Mouse (Mus musculus) retina, adult 2 months (tissue): ENCODE measurements around the gene Nkx6-1.

Experiments
- DNase-seq: peaks from one replicate; pipeline ENCODE4 v3.0.0-alpha.2; 2012; ENCODE audit warnings: low read depth, low spot score

Gene Nkx6-1

DNA sequence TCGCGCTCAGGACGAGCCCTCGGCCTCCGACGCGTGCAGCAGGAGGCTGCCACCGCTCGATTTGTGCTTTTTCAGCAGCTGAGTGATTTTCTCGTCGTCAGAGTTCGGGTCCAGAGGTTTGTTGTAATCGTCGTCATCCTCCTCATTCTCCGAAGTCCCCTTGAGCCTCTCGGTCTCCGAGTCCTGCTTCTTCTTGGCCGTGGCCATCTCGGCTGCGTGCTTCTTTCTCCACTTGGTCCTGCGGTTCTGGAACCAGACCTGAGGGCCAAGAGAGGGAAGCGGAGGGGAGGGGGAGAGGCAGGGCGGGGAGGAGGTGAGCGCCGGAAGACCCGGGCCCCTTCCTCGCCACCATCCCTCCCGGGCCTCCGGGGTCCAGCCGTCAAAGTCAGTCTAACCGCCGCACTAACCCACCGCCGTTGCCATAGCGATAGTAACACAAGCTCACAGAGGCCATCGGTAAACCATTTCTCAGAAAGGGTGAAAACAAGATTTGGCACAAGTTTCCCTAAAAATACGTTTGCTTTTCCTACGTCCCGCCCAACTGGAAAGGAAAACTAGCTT lies 5.3 kb downstream of the Nkx6-1 start:
- DNase-seq, result no peak

DNA sequence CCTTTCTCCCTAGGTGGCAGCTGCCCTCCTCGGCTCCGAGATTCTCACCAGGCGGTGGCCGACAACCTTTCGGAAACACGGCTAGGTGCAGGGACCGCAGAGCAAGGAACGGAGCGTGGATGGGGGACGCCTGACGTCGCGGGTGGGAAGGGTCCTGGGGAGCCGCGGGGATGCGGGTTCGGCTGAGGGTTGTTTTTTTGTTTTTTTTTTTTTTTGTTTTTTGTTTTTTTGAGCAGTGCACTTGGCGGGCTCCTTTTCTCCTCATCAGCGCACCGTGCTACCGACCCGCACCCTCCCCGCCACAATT lies 5.9 kb downstream of the Nkx6-1 start:
- DNase-seq, result no peak

DNA sequence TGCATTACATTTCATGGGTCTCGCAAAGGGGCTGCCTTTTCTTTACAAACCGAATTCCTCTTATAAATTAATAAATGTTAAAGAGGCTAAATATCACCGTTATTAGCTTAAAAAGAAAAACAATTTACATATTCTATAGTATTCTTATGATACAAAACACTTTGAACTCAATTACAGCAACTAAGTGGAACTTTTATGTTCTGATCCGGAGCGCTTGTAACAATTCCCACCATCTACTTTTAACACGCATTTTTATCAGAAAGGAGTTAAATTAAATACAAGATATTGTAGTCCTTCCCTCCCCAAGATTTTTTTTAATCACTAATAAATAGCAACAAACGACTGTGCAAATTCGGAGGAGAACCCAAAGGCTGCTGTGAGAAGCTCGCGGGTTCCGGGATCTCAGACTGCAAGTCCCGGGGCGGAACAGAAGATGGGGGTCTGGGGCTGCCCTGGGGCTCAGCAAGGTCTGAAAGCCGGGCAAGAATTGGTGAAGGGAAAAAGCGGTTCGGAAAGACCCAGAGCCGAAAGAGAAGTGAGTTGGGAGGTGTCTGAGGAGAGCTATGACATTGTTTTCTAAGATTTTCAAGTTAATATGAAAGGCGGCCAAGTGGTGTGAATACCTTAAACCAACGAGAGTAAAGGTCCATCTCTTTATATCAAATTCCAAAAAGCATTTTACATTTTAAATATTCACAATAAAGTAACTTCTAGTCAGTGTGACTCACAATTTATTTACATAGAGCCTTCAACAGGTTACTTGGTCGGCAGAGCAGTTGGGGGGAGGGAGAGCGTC lies 6.4 kb downstream of the Nkx6-1 start:
- DNase-seq, result no peak

DNA sequence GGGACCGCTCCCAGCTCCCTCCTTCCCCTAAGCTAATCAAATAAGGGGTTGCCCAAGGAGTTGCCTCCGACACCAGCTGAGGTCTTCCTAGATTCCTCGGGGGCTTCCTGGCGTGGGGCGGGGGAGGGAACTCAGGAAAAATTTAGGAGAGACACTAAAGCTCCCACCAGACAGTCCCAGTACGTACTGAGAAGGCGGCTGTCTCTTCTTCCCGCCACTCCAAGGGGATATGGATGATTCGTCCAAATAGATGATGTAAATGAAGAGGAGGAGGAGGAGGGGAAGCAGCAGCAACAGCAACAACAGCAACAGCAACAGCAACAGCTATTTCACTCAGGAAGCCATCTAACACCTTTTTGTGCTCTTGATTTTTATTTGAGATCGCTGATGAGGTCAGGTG lies 7.1 kb downstream of the Nkx6-1 start:
- no peak for DNase-seq

DNA sequence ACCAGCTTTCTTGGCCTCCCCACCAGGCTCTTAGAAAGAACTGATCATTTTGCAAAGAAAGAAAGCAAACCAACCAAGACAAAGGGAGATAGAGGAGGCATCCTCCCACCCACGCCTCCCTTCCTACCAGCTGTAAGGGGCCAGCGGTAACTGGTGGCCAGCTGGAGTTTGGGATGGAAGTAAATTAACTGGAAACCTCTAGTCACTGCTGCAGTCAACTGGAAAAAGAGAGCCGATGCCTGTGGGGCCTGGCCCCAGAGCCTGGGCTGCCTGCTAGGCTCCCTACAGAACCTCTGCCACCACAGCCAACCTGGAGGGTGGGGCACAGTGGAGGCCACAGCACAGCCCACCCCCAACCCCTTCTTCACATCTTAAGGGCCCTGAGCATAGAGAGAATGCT lies 8.7 kb downstream of the Nkx6-1 start:
- no peak for DNase-seq

DNA sequence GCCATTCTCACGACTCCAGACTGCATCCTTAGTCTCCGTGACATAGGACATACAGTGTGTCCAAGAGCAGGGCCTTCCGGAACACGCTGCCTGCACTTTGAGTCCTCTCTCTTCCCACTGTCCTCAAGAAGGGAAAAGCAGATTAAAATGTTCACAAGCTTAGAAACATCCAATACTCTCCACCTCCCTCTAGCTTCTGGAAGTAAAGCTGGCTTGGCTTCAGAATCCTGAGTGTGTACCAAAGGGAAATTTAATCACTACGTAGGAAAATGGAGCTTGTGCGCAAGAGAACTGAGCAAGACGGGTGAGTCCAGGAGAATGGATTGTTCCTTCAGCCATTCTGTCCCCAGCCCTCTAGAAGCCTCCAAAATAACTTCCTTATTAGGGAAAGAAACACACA lies 9.4 kb downstream of the Nkx6-1 start:
- DNase-seq, result no peak

DNA sequence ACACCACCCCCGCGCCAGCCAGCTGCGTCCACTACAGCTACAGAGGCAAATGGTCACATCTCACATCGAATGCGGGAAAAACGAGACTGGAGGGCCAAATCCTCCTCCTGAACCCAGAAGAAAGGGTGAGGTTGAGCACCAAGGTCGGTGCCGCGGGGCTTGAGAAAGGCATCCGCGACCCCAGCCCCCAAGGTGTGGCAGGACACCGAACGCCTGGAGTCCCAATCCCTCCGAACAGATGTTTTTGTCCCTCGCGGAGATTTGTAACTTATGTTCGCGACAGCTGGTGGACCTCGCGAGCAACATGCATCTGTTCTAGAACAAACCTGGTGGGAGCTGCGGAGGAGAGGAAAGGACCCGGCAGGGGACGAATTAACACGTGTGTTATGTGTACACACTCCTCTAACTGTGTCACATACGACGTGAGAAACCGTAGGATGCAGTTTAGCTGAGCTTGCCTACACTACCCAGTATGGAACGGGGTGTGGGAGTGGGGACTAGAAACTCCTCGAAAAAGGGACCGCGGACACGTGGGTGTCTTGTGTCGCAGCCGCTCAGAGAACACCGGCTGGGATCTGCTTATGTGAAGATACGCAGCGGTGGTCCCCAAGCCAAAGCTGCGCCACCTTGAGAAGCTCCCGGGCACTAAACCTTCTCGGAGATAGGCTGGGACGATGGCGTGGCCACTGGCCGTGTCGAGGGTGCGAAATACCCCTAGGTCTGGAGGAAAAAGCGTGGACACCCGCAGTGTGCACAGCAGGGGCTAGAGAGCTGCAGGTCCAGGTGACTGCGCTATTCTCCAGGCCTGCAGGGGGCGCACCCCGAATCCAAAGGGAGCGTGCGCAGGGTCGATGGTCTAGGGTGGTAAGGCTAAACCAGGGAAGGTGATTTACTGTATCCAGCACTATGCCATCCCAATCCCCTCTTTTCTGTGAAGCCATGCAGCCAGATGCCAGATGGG lies 16.8 kb downstream of the Nkx6-1 start:
- DNase-seq, result no peak

DNA sequence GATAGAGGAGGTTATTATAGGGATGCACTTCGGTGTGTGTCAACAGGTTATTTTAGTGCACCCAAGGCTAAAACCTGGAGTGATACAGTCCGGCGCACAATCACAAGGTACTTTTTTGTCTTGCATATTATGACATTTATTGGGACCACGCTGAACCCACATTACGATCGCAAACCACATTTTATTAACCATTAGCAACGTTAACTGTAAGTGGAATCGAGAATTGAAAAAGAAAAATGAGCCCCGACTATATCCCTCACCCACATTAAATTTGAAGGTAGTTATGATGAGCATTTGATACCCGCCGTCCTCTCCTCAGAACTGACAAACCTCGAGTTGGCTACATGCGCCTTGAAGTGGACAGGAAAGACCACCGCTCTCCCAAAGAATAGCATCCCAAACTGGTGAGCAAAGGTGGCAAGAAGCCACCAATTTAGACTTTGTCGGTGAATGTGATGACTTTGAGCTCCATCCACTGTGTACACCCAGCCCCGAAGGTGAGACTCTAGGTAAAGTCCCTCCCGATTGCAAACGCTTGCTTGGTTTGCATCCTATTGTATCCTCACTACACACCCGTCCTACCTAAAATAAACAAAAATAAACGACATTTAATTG lies 17.7 kb downstream of the Nkx6-1 start:
- no peak for DNase-seq

DNA sequence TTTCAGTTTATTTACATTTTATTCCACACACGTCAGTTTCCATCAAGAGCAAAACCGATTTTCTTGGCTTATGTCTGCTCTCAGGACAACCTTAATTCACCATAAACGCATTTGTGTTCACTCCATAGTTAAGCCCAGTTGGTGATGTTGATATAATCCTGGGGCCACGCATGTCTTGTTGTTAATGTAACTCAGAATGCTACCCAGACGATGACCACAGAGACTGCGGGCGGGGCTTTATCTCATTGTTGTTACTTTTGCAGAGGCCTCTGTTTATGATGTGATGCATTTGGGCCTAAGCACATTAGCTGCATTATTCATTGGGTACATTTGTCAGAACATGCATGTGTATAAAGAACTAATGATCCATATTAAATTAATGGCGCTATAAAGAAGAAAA lies 19.7 kb downstream of the Nkx6-1 start:
- DNase-seq, result no peak

DNA sequence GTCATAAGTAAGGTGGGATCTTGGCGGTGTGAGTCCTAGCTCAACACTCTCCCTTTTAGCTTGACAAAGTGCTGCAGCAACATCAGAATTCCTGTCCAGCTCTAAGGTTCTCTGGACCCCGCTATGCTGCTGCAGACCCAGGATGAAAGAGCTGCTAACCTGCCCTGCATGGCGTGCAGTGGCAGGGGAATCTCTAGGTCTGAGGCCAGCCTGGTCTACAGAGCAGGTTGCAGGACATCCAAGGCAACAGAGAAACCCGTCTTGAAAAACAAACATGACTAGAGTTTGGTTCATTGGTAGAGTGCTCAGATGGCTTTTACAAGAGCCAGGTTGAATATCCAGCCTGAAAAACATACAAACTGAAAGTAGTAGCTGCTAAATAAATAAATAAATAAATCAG lies 26.7 kb downstream of the Nkx6-1 start:
- no peak for DNase-seq
